Mouse (Mus musculus) lung, postnatal 0 days (tissue): ENCODE data around the gene Fn1. TPM values are rescaled to one million over a fixed set of nuclear protein-coding genes. Genes with fewer than 3 reads are reported as not detected.

ENCODE experiments used
- ATAC-seq: fragments of 200-750 bp; cut with Nextera tagmentation; 2 replicates; pipeline ENCODE4 v1.8.0; 2017; ENCODE audit warnings: moderate library complexity
- DNase-seq: peaks from one replicate; pipeline ENCODE4 v3.0.0-alpha.2; 2016; ENCODE audit warnings: low spot score
- H3K27ac ChIP-seq: fragments of 300-500 bp; sonication (generic); 2 replicates; pipeline ENCODE4 v1.5.1; 2014; ENCODE audit warnings: antibody characterized with exemption, mild to moderate bottlenecking, low read length, mixed read lengths
- H3K27me3 ChIP-seq: fragments of 300-500 bp; sonication (generic); replicated peaks from 2 replicates; pipeline ENCODE4 v1.6.1; 2014; ENCODE audit warnings: low read length, mixed read lengths; ENCODE audit not compliant: insufficient read depth
- H3K36me3 ChIP-seq: fragments of 300-500 bp; sonication (generic); 2 replicates; pipeline ENCODE4 v1.6.1; 2014; ENCODE audit warnings: low read length, mixed read lengths; ENCODE audit not compliant: insufficient read depth
- H3K4me1 ChIP-seq: fragments of 300-500 bp; sonication (generic); 2 replicates; pipeline ENCODE4 v1.6.1; 2014; ENCODE audit warnings: antibody characterized with exemption, low read depth, low read length, mixed read lengths; ENCODE audit not compliant: insufficient read depth
- H3K4me2 ChIP-seq: fragments of 300-500 bp; sonication (generic); replicated peaks from 2 replicates; pipeline ENCODE4 v1.6.1; 2014; ENCODE audit warnings: low read depth, mild to moderate bottlenecking, low read length, moderate library complexity, mixed read lengths
- H3K4me3 ChIP-seq: fragments of 300-500 bp; sonication (generic); 2 replicates; pipeline ENCODE4 v1.5.1; 2014; ENCODE audit warnings: low read depth, low read length
- H3K9ac ChIP-seq: fragments of 300-500 bp; sonication (generic); replicated peaks from 2 replicates; pipeline ENCODE4 v1.6.1; 2014; ENCODE audit warnings: low read depth, mild to moderate bottlenecking
- H3K9me3 ChIP-seq: fragments of 300-500 bp; sonication (generic); 2 replicates; pipeline ENCODE4 v1.6.1; 2016; ENCODE audit warnings: low read length, mixed read lengths
- CTCF ChIP-seq: IDR thresholded peaks from 2 replicates; pipeline ENCODE4 v1.5.1; 2016; ENCODE audit warnings: antibody characterized with exemption, mild to moderate bottlenecking
- EP300 ChIP-seq: IDR thresholded peaks from 2 replicates; pipeline ENCODE4 v1.6.1; 2016; ENCODE audit warnings: antibody characterized with exemption, mild to moderate bottlenecking, control low read depth
- WGBS: fragments of 180-500 bp; shearing (Covaris S2); extraction: QIAGEN DNeasy Blood & Tissue Kit; methylation state at CpG from one replicate; pipeline ENCODE4 v1.1.7; 2014; 5-methylcytosine and 5-hydroxymethylcytosine counted together
- polyA plus RNA-seq: library from polyadenylated mRNA; unstranded; fragments of >200 nt; fragmentation: Nextera tagmentation; extraction: Ambion mirVana; gene quantifications from 2 replicates; pipeline ENCODE4 v1.2.1, GENCODE M21; 2015

The Fn1 gene
- polyA plus RNA-seq, result 250 and 295 TPM in 2 replicates

GRCm38 (mm10) chr1:71652551-71653399, at the start of gene Fn1:
Gene Fn1 (minus strand): TSS chr1:71653200.
- Histone ChIP-seq H3K9ac (peak within 1 kb of the TSS; percentile 43), H3K27me3 (no peaks in the 10 kb centered on the region), H3K27ac (peak within 1 kb of the TSS; percentile 86), H3K36me3 (no peaks in the 10 kb centered on the region), H3K4me2 (peak within 1 kb of the TSS; percentile 85), H3K4me3 (peak within 1 kb of the TSS; percentile 60), H3K4me1 (no peaks in the 10 kb centered on the region), H3K9me3 (no peaks in the 10 kb centered on the region)
- DNase-seq (peak; percentile 94), ATAC-seq (peak; percentile 93)
- 1% methylated on average over 59 of the region's 63 CpGs for WGBS
- TF ChIP-seq EP300 (no peak), CTCF (peak; percentile 28; the same call in 1 of the 2 replicates)

GRCm38 (mm10) chr1:71696093-71696492, 43.1 kb upstream of the Fn1 start:
- H3K4me2 ChIP-seq, result no peak overlapping the region
- no peaks in the 10 kb centered on the region for H3K9me3 ChIP-seq
- H3K4me1 ChIP-seq, result no peaks in the 10 kb centered on the region
- ATAC-seq (no peak), DNase-seq (no peak)
- no peaks in the 10 kb centered on the region for H3K27me3 ChIP-seq
- TF ChIP-seq CTCF (no peak), EP300 (no peak)
- no peaks in the 10 kb centered on the region for H3K36me3 ChIP-seq
- WGBS, result 57% methylated on average over 3 of the region's 3 CpGs
- no peak overlapping the region for H3K9ac ChIP-seq
- no peak overlapping the region for H3K4me3 ChIP-seq
- H3K27ac ChIP-seq, result no peak overlapping the region

GRCm38 (mm10) chr1:71691472-71692277, 38.7 kb upstream of the Fn1 start:
- Histone ChIP-seq H3K36me3 (no peaks in the 10 kb centered on the region), H3K9me3 (no peaks in the 10 kb centered on the region), H3K27me3 (no peaks in the 10 kb centered on the region), H3K4me2 (no peak overlapping the region), H3K4me3 (no peak overlapping the region), H3K27ac (no peak overlapping the region), H3K9ac (no peak overlapping the region), H3K4me1 (no peaks in the 10 kb centered on the region)
- TF ChIP-seq CTCF, result no peak
- TF ChIP-seq EP300, result peak; percentile 53
- DNase-seq (peak; percentile 82), ATAC-seq (no peak)
- WGBS, result 43% methylated on average over 8 of the region's 8 CpGs

- Histone ChIP-seq H3K4me1 (no peaks in the 10 kb centered on the region), H3K27me3 (no peaks in the 10 kb centered on the region), H3K27ac (no peak overlapping the region), H3K9me3 (no peaks in the 10 kb centered on the region), H3K9ac (no peak overlapping the region), H3K36me3 (no peaks in the 10 kb centered on the region), H3K4me2 (no peak overlapping the region), H3K4me3 (no peak overlapping the region)
- no peak for ATAC-seq
- no peak for TF ChIP-seq CTCF
- 81% methylated on average over 5 of the region's 5 CpGs for WGBS
- DNase-seq, result no peak
Measured at GRCm38 (mm10) chr1:71688926-71689303, 35.9 kb upstream of the Fn1 start.

- Histone ChIP-seq H3K4me1 (no peaks in the 10 kb centered on the region), H3K27ac (no peak overlapping the region), H3K4me2 (no peak overlapping the region), H3K9ac (no peak overlapping the region), H3K4me3 (no peak overlapping the region), H3K36me3 (no peaks in the 10 kb centered on the region), H3K9me3 (no peaks in the 10 kb centered on the region), H3K27me3 (no peaks in the 10 kb centered on the region)
- WGBS, result 89% methylated on average over 3 of the region's 3 CpGs
- TF ChIP-seq EP300 (no peak), CTCF (no peak)
- ATAC-seq (no peak), DNase-seq (no peak)
Measured at GRCm38 (mm10) chr1:71688272-71688925, 35.4 kb upstream of the Fn1 start.

- Histone ChIP-seq H3K27me3 (no peaks in the 10 kb centered on the region), H3K9me3 (no peaks in the 10 kb centered on the region), H3K9ac (no peak overlapping the region), H3K4me2 (no peak overlapping the region), H3K4me3 (no peak overlapping the region), H3K36me3 (no peaks in the 10 kb centered on the region), H3K27ac (0 out of 2 replicates have a peak overlapping the region, but pooled peaks have one; percentile 14), H3K4me1 (no peaks in the 10 kb centered on the region)
- WGBS, result 53% methylated on average over 5 of the region's 5 CpGs
- ATAC-seq (peak; percentile 44; the same call in 1 of the 2 replicates), DNase-seq (peak; percentile 61)
- TF ChIP-seq EP300, result peak; percentile 29; the same call in 1 of the 2 replicates
- TF ChIP-seq CTCF, result no peak
Measured at GRCm38 (mm10) chr1:71686791-71687190, 33.8 kb upstream of the Fn1 start.
